Mouse (Mus musculus): ENCODE measurements around the gene Oxnad1.
"Not testable (repeated sequence)": the region's sequence is repeated elsewhere in the genome, so short reads cannot be mapped to it uniquely, and the experiment has no call there.

Gene Oxnad1

DNA sequence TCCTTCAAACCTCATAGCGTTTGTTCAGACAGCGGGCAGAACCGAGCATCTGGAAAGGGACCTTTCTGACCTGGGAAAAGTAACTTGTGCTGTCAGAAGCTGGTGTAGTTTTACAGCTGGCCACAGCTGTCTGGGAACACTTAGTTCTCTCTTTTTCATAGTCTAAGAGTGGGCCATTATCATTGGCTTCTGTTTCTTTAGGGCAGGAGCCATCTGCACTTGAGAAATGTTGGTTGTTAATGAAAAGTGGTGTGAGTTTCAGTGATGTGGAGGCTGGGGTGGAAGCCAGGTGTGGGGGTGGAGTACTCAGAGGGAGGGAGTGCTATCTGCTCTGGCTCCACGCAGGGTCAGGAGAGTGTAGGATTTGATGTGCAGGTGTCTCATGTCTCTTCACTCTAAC is 6.0 kb downstream of the Oxnad1 start:
- DNase-seq (ENCODE audit: low spot score in 2 of 2), result no peak

DNA sequence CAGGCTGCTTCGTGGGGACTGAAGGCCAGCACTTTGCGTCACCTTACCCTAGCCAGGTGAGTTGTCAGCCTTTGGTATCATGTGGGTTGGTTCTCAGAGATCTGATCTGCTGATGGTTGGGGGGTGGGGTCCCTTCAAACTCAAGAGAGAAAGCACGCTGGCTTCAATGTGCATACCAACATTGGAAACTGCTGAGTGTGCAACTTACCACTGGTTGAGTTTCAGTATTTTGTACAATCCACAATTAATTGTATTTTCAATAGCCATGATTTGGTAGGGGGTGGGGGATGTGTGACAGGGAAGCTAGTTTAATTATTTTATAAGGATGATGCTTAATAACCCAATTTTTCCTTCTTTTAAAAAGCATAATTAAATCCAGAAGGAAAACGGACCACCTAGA is 6.5 kb downstream of the Oxnad1 start:
- DNase-seq (ENCODE audit: low spot score in 2 of 2), result no peak

DNA sequence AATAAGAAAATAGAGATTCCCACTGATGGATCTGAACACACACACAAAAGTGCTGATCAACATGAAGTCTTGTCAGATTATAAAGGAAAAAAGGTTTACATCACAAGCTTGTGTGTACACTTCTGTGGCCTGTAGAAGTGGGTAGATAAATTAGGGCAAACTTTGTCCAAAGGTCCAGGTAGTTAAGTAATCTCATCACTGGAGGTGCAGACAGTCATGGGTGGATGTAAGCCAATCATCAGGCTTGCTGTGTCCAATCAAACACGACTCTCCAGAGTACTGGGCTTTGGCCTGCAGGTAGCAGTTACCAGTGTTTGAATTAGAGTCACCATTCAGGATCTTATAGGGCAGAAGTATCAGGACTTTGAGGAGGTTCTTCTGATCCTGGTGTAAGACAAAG is 7.8 kb downstream of the Oxnad1 start:
- no peak for DNase-seq (ENCODE audit: low spot score in 2 of 2)

DNA sequence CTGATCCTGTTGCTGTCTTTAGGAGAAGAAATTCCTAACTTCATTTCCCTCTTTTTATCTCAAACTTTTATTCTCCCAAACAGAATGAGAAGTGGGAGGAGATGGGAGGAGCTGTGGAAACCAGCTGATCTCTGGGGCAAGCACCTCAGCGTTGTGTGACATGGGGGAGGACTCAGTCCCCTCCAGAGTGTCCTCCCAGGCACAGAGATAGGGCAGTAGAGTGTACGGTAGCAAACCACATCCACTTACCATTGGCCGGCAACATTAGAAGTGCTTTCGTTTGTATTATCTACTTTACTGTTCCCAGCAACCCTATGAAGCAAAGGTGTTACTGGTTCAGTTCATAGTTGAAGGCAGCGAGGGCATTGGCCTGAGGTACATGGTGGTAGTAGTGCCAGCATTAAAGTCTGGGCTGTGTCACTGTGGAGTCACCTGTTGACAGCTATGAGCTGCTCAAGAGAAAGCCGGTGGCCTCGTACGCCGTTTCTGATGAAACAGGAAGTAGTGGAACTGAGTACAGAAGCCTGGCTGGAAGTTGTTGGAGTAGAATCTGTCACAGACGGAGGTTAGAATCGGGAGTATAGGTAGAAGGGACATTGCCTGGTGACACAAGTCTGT is 8.4 kb downstream of the Oxnad1 start:
- no peak for DNase-seq (ENCODE audit: low spot score in 2 of 2)

DNA sequence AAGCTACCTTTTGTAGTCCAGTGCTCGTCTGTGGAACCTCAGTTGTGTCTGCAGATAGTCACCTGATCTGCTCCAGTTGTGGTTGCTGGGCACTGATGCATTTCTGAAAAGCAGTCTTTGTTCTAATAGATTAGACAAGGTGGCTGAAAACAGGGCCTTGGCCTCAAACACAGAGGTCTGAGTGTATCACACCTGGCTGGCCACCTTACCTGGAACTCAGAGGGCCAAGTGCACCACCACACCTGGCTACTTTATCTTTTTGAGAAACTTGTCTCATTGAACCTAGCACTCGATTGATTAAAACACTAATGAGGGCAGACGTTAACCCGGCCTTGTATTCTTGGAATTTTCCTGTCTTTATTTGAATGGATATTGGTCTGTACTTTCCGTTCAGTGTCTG is 10.5 kb downstream of the Oxnad1 start:
- no peak for DNase-seq (ENCODE audit: low spot score in 2 of 2)

DNA sequence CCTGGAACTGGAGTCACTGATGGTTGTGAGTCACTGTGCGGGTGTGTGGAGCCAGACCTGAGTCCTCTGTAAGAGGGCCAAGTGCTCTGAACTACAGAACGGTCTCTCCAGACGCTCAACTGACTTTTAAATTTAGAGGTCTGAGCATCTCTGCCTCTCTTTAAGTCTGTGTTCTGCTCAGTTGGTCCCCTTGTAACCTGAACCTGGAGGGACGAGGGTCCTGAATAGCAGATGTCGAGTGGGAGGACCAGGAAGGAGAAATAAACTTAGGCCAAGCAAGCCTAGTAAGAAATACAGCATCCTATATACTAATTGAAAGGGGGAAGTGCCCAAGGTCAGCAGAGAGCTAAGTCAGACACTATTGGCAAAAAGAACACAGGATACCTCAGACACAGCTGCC is 11.6 kb downstream of the Oxnad1 start:
- no peak for DNase-seq (ENCODE audit: low spot score in 2 of 2)

DNA sequence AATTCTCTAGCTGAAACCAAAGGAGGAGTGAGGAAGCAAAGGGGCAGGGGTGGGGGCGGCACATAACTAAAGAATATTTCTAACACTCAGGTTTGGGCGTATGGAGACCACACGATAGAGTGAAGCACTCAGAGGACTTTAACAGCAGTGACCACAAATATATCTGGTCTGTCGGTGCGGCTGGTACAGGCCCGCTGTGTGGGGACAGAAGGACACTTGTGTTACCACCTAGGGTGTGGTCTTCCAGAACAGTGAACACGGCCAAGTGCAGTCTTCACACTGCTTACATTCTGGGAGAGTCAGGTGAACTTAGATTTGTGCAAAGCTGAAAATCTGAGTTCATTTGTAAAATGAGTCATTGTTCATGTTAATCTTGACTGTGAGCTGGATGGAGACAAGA is 12.5 kb downstream of the Oxnad1 start:
- DNase-seq (ENCODE audit: low spot score in 2 of 2), result no peak

DNA sequence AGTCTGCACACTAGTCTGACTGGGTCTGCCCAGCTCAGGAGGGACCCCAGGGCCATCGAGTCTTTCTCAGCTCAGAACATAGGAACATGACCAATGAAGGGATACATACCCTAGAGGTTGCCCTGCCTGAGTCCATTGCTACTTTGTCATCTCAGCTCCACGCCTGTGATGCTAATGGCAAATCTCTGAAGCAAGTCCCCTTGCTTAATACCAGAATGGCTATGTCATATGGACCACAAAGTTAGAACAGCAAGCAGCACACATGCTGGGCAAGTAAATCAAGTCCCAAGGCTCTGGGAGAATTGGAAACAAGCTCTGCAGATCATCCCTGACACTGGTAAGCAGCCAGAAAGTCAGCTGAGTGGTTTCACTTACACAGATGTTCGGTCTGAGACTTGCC is 13.8 kb downstream of the Oxnad1 start:
- DNase-seq (ENCODE audit: low spot score in 2 of 2), result no peak

DNA sequence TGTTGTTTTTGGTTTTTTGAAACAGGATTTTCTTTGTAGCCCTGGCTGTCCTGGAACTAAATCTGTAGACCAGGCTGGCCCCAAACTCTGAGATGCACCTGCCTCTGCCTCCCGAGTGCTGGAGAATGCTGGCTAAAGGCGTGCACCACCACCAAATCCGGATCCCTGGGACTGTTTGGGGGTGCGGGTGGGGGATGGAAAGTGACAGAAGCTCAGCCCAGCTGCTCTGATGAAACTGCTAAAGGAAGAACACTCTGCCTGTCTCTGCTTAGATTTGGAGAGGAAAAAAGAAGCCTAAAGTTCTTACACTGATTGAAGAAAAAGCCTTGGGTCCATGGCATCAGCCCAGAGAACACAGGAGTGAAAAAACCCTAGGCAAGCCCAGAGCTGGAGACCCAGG is 18.4 kb downstream of the Oxnad1 start:
- DNase-seq (ENCODE audit: low spot score in 2 of 2), result no peak

DNA sequence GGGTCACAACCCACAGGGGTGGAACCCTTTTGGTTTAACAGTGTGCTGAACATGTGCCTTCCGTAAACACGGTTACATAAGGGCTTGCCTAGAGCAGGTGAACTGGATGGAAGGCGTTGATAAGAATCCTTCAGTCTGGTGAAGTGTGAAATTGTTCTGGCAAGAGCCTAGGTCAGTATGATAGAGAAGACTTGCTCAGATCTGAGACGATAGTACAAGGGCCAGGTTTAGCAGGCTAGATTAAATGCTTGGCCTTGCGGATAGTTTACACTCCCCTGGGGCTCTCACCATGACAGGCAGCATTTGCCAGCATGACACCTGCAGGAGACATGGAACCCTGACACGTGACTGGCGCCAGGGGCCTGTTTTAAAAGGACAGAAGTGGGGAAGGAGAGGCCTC is 20.5 kb downstream of the Oxnad1 start:
- DNase-seq (ENCODE audit: low spot score in 2 of 2), result no peak

DNA sequence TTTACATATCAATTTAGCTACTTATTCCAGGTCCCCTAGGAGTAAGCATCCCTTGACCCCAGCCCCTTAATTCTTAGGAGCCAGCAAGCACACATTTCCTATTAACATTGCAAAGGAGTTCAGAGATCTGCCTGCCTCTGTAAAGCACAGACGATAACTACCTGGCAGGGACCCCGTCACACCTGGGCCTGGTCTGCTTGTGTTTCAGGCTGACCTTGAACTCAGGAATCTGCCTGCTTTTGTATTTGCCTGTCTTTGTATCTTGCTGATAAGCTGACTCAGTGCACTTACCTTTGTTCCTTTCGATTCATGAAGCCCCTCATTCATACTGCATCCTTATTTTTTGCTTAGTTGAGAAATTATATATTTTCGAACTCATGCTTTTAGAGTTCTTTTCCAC is 21.7 kb downstream of the Oxnad1 start:
- no peak for DNase-seq (ENCODE audit: low spot score in 2 of 2)

DNA sequence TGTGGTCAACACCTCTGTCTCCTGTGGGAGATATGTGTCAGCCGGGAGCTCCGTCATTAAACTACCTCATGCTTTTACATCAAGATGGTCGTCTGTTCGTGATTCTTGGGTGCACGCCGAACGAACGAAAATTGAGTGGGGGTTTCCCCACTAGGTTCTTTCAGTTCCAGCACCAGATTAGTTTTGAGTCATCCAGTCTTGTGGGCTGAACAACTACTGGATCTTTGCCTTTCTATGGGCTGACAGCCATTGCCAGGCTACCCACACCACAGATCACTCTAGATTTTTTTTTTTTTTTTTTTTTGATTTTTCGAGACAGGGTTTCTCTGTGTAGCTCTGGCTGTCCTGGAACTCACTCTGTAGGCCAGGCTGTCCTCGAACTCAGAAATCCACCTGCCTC is 26.9 kb downstream of the Oxnad1 start:
- DNase-seq (ENCODE audit: low spot score in 2 of 2), result not testable (repeated sequence)

DNA sequence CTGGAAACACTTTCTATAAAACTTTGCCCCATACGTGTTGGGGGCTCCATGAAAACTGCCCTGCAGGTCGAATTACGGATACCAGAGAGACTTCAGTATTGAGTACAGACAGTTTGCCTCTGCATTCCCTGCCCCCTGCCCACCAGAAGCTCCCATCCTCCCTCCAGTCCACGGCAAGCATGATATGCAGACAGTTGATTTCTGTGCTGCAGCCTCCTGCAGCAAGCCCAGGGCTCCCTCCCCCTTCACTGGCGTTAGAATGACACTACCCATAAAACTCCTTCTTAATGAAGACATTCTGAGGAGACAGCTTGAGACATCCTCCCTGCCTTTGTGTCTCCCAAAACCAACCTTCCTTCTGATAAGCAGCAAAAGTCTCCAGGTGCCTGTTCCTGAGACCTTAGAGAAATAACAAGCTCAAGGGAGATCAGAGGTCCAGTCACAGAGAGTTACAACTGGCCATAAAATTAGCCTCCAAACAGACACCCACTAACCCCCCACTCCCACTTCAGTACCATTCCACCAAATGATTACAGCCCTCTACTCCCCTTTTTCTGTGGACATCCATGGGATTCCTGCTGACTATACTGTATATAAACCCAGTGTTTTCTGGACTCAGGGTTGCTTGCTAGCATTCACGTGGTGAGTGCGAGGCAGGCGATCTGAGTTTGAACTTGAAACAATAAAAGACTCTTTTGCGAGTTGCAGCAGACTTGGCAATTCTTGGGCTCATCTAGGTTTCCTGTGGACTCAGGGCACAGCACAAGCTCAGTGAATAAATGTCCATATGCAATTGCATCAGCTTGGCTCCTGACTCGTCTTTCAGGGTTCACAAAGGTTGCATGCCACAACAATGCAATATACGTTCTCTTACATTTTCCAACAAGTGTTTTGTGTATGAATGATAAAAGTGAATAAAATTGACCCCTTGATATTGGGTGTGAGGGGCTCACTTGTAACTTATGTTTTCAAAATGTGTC is 36.1 kb downstream of the Oxnad1 start:
- DNase-seq (ENCODE audit: low spot score in 2 of 2), result no peak

DNA sequence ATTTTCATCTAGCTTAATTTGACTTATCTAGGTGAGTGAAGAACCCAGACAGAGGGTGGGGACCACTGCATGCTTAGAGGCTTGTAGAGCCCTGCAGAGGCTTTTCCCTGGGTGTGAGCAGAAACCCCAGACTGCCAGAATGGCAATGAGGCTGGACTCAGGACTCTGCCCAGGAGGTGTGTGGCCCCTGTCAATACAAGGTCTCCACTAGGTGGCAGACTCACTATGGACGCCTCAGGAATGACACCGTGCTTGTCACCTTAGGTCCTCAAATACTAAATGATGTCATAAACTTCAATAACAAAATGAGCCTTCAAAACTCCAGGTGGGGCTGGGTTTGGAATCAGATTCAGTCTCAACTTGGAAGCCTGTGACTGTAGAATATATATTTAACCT is 36.7 kb downstream of the Oxnad1 start:
- DNase-seq (ENCODE audit: low spot score in 2 of 2), result peak; percentile 15 to 45

DNA sequence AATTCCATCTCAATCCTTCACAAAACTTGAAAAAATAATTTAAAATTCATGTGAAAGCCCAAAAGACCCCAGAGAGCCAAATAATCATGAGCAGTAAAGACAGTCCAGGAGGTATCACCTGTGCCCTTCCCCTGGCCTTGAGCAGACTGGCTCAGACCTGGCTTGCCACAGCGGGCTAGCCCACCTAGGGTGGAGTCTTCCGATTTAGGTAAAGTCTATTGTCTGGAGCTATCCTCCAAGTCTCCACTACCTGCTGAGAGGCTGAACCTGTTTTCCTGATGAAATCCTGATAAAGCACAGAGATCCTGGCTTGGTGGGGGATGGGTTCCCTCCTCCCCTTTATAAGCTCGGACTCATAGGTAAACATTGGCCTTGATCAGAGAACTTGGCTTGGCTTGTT is 39.1 kb downstream of the Oxnad1 start:
- no peak for DNase-seq (ENCODE audit: low spot score in 2 of 2)

DNA sequence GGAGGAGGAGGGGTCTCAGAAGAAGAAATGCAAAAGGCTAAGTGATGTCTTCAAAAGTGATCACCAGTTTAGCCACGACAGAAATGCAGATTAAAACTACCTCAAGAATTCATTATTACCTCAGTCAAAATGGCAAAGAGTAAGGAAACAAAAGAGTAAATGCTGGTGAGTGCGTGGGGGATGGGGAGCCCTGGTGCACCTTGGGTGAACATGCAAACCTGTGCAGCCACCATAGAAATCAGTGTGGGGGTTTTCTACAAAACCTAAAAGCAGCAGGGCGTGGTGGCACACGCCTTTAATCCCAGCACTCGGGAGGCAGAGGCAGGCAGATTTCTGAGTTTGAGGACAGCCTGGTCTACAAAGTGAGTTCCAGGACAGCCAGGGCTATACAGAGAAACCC is 40.1 kb downstream of the Oxnad1 start:
- not testable (repeated sequence) for DNase-seq (ENCODE audit: low spot score in 2 of 2)

DNA sequence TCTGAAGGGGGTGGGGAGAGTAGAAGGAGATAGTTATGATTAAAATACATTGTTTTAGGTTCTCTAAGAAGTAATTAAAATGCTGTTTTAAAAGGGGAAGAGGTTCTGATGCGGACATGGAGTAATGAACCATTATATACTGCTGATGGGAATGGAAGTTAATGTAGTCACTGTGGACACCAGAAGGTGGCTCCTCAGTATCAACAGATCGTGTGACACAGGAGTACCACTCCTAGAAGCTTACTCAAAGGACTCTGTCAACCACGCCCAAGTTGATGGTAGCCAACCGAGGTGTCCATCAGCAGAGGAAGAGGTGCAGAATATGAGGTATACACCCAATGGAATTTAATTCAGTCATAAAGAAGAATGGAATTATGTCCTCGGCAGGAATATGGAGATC is 43.2 kb downstream of the Oxnad1 start:
- no peak for DNase-seq (ENCODE audit: low spot score in 2 of 2)

DNA sequence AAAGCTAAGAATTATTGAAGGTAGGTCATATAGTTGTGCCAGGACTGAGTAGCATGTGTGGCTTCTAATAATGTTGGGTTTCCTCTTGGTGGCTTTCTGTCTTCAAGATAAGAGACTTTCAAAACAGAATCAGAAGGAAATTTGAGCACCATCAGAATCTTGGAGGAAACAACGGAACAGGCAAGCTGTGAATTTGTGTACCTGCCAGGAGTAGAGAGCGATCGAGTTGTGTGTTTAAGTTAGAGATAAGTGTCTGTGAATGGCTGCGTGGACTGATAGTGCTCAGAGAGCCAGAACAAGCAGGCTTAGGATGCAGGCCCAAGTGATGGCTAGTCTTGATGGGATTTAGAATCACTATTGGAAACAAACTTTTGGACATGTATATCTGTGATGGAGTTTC is 46.7 kb downstream of the Oxnad1 start:
- no peak for DNase-seq (ENCODE audit: low spot score in 2 of 2)

DNA sequence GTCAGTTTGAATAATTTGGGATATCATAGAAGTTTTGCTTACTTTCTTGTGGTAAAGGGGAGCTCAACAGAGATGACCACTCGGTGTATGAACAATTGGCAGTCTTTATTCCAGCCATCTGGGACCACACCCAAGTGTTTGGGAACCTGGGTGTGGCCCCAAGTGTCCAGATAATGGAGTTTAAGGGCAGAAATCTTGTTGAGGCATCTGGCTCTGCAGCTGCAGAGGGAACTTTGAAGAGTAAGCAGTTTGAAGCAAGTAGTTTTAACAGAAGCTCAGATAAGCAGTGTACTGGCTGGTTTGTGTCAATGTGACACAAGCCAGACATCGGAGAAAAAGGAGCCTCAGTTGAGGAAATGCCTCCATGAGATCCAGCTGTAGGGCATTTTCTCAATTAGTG is 49.1 kb downstream of the Oxnad1 start:
- no peak for DNase-seq (ENCODE audit: low spot score in 2 of 2)

DNA sequence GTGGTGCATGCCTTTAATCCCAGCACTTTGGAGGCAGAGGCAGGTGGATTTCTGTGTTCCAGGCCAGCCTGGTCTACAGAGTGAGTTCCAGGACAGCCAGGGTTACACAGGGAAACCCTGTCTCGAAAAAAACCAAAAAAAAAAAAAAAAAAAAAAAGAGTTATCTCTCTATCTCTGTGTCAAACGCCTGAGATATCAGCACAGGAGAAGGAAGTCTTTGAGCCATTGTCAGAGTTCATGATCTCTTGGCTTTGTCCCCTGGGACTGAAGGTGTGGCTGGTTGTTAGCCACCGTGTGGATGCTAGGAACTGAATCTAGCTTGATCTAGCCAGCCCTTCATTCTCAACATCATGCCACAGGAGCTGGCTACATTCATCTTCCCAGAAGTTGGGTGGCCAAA is 51.3 kb downstream of the Oxnad1 start:
- not testable (repeated sequence) for DNase-seq (ENCODE audit: low spot score in 2 of 2)

DNA sequence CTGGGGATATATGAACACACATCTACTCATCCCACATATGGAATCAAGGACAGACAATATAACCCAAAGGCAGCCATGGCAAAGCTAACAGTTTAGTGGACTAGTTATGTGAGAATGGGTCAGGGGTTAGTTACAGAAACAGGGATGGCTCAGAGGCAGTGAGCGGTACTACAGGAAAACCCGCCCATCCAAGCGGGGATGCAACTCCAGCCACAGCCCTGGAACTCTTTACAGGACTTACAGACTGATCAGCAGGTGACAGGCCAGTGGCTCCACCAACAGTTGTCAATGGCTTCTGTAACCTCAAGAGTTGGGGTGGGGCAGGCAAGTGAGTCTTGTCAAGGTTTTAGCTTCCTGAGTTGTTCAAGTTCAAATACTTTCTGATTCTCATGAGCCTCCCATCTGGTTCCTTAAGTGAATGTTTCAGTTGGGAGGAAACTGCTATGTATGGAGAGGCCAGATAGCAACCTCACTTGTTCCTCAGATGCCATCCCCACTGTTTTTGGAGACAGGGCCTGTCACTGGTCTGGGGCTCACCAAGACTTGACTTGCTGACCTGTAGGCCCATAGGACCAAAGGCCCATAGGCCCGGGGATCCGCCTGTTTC is 55.3 kb downstream of the Oxnad1 start:
- DNase-seq (ENCODE audit: low spot score in 2 of 2), result no peak

DNA sequence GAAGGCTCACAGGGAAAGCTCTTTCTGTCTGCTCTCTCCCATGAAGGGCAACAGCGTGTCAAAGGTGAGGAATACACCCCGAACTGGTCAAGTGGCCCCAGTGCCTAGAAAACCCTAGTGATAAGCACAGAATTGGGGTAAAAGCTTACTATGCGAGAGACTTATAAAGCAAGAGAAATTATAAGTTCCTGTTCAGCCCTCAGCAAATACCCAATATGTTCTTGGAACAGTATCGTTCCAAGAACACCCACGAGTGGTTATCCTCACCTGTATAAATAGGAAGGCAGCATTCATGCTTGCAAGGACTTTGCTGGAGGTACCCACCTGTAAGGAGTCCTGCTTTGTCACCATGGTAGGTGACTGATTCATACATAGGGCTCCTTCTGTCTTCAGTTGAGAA is 56.5 kb downstream of the Oxnad1 start, which contains the start of gene Msmb:
TSS of gene Msmb (plus strand) at position 301 of the 400 bp plus-strand sequence.
- no peak for DNase-seq (ENCODE audit: low spot score in 2 of 2)

DNA sequence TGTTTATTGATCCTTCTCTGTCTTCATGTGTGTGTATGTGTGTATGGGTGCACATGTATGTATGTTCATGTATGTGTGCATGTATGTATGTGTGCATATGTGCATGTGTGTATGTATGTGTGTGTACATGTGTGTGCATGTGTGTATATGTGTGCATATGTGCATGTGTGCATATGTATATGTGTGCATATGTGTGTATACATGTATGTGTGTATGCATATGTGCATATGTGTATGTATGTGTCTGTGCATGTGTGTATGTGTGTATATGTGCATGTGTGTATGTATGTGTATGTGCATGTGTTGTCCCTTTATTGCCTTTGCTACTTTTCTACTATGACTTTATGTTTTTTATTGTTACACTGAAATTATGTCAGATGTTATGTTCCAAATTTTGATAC is 59.6 kb downstream of the Oxnad1 start:
- no peak for DNase-seq (ENCODE audit: low spot score in 2 of 2)
